8 mouse cellular contexts compared by ENCODE assay signal in genomic region chr13:107325707-107326495, GRCm38 (mm10).
DNase-seq lines count a peak whose midpoint lies in the region; ATAC-seq and TF ChIP-seq lines count a peak whose summit lies in the region.

No protein-coding gene starts in this region.

- H3K27ac ChIP-seq in ES-Bruce4 (ENCODE audit: insufficient read depth, low read length), result no peak overlapping the region
- H3K27ac ChIP-seq in forebrain, embryonic 14.5 days (ENCODE audit: low read depth, low read length), result no peak overlapping the region

- H3K4me1 ChIP-seq in ES-Bruce4 (ENCODE audit: control insufficient read depth, insufficient read depth, low read length), result no peaks in the 10 kb centered on the region
- no peaks in the 10 kb centered on the region for H3K4me1 ChIP-seq in forebrain, embryonic 14.5 days (ENCODE audit: control insufficient read depth, insufficient read depth, low read length)

- peak; percentile 73 for TF ChIP-seq CTCF in ES-Bruce4 (IDR thresholded peaks at IDR 0.05; ENCODE audit: low read depth, low read length)

- no peak for TF ChIP-seq EP300 in ES-Bruce4 (IDR thresholded peaks at IDR 0.05; ENCODE audit: insufficient read depth, low read depth, low read length)

- H3K4me3 ChIP-seq in ES-Bruce4 (ENCODE audit: low read depth, low read length), result no peak overlapping the region
- H3K4me3 ChIP-seq in forebrain, embryonic 14.5 days (ENCODE audit: low read depth, low read length), result no peak overlapping the region

- TF ChIP-seq POLR2A in ES-Bruce4 (IDR thresholded peaks at IDR 0.05; ENCODE audit: insufficient read depth, low read length), result no peak

- peak; percentile 67; the same call in 1 of the 2 replicates for ATAC-seq in forebrain, embryonic 14.5 days
- ATAC-seq in monocyte, adult 5-6 weeks (replicated peaks; ENCODE audit: insufficient number of reproducible peaks, low FRiP score, low TSS enrichment, poor library complexity, severe bottlenecking), result no peak

- H3K9me3 ChIP-seq in ES-Bruce4 (replicated peaks; ENCODE audit: control insufficient read depth, insufficient read depth, low read length, poor library complexity, severe bottlenecking), result no peaks in the 10 kb centered on the region
- no peaks in the 10 kb centered on the region for H3K9me3 ChIP-seq in forebrain, embryonic 14.5 days (replicated peaks; ENCODE audit: control insufficient read depth, low read length)

- WGBS in forebrain, embryonic 14.5 days, result 63% methylated on average over 3 of the region's 3 CpGs

- H3K36me3 ChIP-seq in ES-Bruce4 (ENCODE audit: control insufficient read depth, insufficient read depth, low read length, poor library complexity, severe bottlenecking), result no peaks in the 10 kb centered on the region
- no peaks in the 10 kb centered on the region for H3K36me3 ChIP-seq in forebrain, embryonic 14.5 days (ENCODE audit: control insufficient read depth, insufficient read depth, low read length)

- H3K27me3 ChIP-seq in ES-Bruce4 (ENCODE audit: control insufficient read depth, insufficient read depth, low read length, poor library complexity, severe bottlenecking), result no peaks in the 10 kb centered on the region
- no peaks in the 10 kb centered on the region for H3K27me3 ChIP-seq in forebrain, embryonic 14.5 days (replicated peaks; ENCODE audit: control insufficient read depth, insufficient read depth, low read length)

- H3K4me2 ChIP-seq in forebrain, embryonic 14.5 days (ENCODE audit: low read length), result no peak overlapping the region

- peak; percentile 61 for DNase-seq in 416B (ENCODE audit: low read depth)
- peak; percentile 71 for DNase-seq in cerebellum, adult 11 months
- peak; percentile 81 for DNase-seq in forebrain, embryonic 14.5 days (ENCODE audit: low spot score)
- peak; percentile 75 for DNase-seq in kidney, adult 9 months
- DNase-seq in lung, adult 18-20 months, result peak; percentile 63 to 75
- DNase-seq in right cerebral cortex, adult 18-20 months, result peak; percentile 49

- no peak overlapping the region for H3K9ac ChIP-seq in ES-Bruce4 (ENCODE audit: low read depth, poor library complexity, severe bottlenecking)
- H3K9ac ChIP-seq in forebrain, embryonic 14.5 days (ENCODE audit: low read length), result no peak overlapping the region
